ENCODE assay signal across 13 mouse cellular contexts in genomic region chr9:123333479-123333878, GRCm38 (mm10).
"Had no signal": no experiment of that assay in that cellular context is flagged by ENCODE, and none has a peak within 500 bp of the region (broad histone marks: within the 10 kb centered on the region; RNA-seq: fewer than 3 reads in every experiment).

No protein-coding gene starts in this region.

- DNase-seq: kidney, postnatal 25 days; layer of hippocampus, adult 9-11 months; liver; lung, adult 18-20 months; lung, postnatal 10 days; lung, postnatal 4 days; right cerebral cortex, adult 18-20 months; right cerebral cortex, postnatal 14 days; right cerebral cortex, postnatal 4 days; thymus, adult 18-20 months; thymus, postnatal 36 days had no signal

- ATAC-seq: liver, embryonic 12.5 days; midbrain, embryonic 15.5 days had no signal
